ENCODE assay signal across 7 mouse cellular contexts in genomic region chr13:90136156-90136910, GRCm38 (mm10). TPM values are rescaled to one million over a fixed set of nuclear protein-coding genes. Genes with fewer than 3 reads are reported as not detected.
DNase-seq lines count a peak whose midpoint lies in the region; ATAC-seq and TF ChIP-seq lines count a peak whose summit lies in the region.

No protein-coding gene starts in this region.

- TF ChIP-seq POLR2A in lung, adult 2 months (IDR thresholded peaks at IDR 0.05; ENCODE audit: borderline replicate concordance, extremely low read depth, low read depth, low read length), result no peak

- no peaks in the 10 kb centered on the region for H3K27me3 ChIP-seq in embryonic facial prominence, embryonic 12.5 days

- H3K4me2 ChIP-seq in embryonic facial prominence, embryonic 12.5 days (replicated peaks), result no peak overlapping the region

- ATAC-seq in embryonic facial prominence, embryonic 12.5 days (ENCODE audit: insufficient number of reproducible peaks, insufficient read depth, low FRiP score, low TSS enrichment), result peak; percentile 35; the same call in 1 of the 2 replicates
- ATAC-seq in granulocyte monocyte progenitor cell, adult 5-6 weeks (replicated peaks; ENCODE audit: poor library complexity, severe bottlenecking), result peak; percentile 93

- H3K9ac ChIP-seq in embryonic facial prominence, embryonic 12.5 days, result no peak overlapping the region

- intact Hi-C loops in left cerebral cortex, postnatal 36 days (cut with DNase I), result no loop called here

- no peaks in the 10 kb centered on the region for H3K9me3 ChIP-seq in embryonic facial prominence, embryonic 12.5 days

- H3K36me3 ChIP-seq in embryonic facial prominence, embryonic 12.5 days, result no peaks in the 10 kb centered on the region

- H3K4me1 ChIP-seq in lung, adult 2 months (ENCODE audit: control insufficient read depth, insufficient read depth, low read length), result no peaks in the 10 kb centered on the region
- no peaks in the 10 kb centered on the region; the same call in 1 of the 2 replicates for H3K4me1 ChIP-seq in embryonic facial prominence, embryonic 12.5 days

- WGBS in lung, adult 2 months, result 82% methylated on average over 3 of the region's 3 CpGs
- 78% methylated on average over 3 of the region's 3 CpGs for WGBS in embryonic facial prominence, embryonic 12.5 days

- no peak overlapping the region for H3K4me3 ChIP-seq in lung, adult 2 months (replicated peaks; ENCODE audit: extremely low read depth, low read depth, low read length)
- no peak overlapping the region for H3K4me3 ChIP-seq in embryonic facial prominence, embryonic 12.5 days

- DNase-seq in lung, postnatal 10 days, result peak; percentile 34
- DNase-seq in lung, adult 2 months, result no peak
- DNase-seq in left cerebral cortex, postnatal 36 days (ENCODE audit: low spot score in 2 of 2), result peak; percentile 9 to 18
- DNase-seq in urinary bladder, adult 18-20 months (ENCODE audit: low spot score in 2 of 2), result no peak
- DNase-seq in testis, postnatal 10 days (ENCODE audit: low spot score), result no peak

- no peak for TF ChIP-seq CTCF in lung, adult 2 months (IDR thresholded peaks at IDR 0.05; ENCODE audit: insufficient read depth, low read length)

- H3K27ac ChIP-seq in embryonic facial prominence, embryonic 12.5 days, result no peak overlapping the region

RNA-seq across cellular contexts. Expression of gene Xrcc4, which starts 46.9 kb away (rescaled TPM):
- polyA plus RNA-seq in lung, adult 2 months (2012; rRNA removed), result 0.78 and 2.0 TPM in 2 replicates
- polyA plus RNA-seq in embryonic facial prominence, embryonic 12.5 days (2016; fragmentation: Nextera tagmentation; extraction: Ambion mirVana), result 8.8 and 10.2 TPM in 2 replicates
- total RNA-seq in granulocyte monocyte progenitor cell, adult 5-6 weeks (2014; fragmentation: Nextera tagmentation), result 7.5 and 14.5 TPM in 2 replicates
- total RNA-seq in granulocyte monocyte progenitor cell, adult 5-6 weeks (2017), result 20.4 and 25.0 TPM in 2 replicates
- 10 to 100 TPM; 18.8 to 19.4 TPM for total RNA-seq in left cerebral cortex, postnatal 36 days (2021)

RNA-seq across cellular contexts. Expression of gene Tmem167, which starts 47.4 kb away (rescaled TPM):
- polyA plus RNA-seq in lung, adult 2 months (2012; rRNA removed), result 1.9 and 2.9 TPM in 2 replicates
- polyA plus RNA-seq in embryonic facial prominence, embryonic 12.5 days (2016; fragmentation: Nextera tagmentation; extraction: Ambion mirVana), result 71.1 and 73.6 TPM in 2 replicates
- total RNA-seq in granulocyte monocyte progenitor cell, adult 5-6 weeks (2014; fragmentation: Nextera tagmentation), result 27.0 and 27.8 TPM in 2 replicates
- total RNA-seq in granulocyte monocyte progenitor cell, adult 5-6 weeks (2017), result 20.4 and 23.7 TPM in 2 replicates
- 10 to 100 TPM; 23.0 to 25.6 TPM for total RNA-seq in left cerebral cortex, postnatal 36 days (2021)

Comparison
In these comparisons a context has a peak if more than half of its experiments do, and no peak if none do; other contexts are left out.
1. DNase-seq: peak in lung, postnatal 10 days (single experiment) and left cerebral cortex, postnatal 36 days (2 of 2); none in lung, adult 2 months (single experiment), urinary bladder, adult 18-20 months (0 of 2) and testis, postnatal 10 days (single experiment).